Mouse (Mus musculus) layer of hippocampus, adult 18-20 months (tissue): ENCODE results near the gene Gm4340. TPM values are rescaled to one million over a fixed set of nuclear protein-coding genes. Genes with fewer than 3 reads are reported as not detected.
"Not testable (repeated sequence)": the region's sequence is repeated elsewhere in the genome, so short reads cannot be mapped to it uniquely, and the experiment has no call there.

Source experiments
- DNase-seq, 2 experiments: peaks; one replicate each; pipeline ENCODE4 v3.0.0; 2022; ENCODE audit warnings: low spot score in 2 of 2
- long read RNA-seq: library from polyadenylated mRNA; stranded (forward); transcript quantifications from one replicate; pipeline ENCODE4 v2.0.0, GENCODE M21; 2021
- total RNA-seq, 2 experiments: library from RNA; stranded (reverse); gene quantifications; 2 replicates each; pipeline ENCODE4 v1.2.3; 2021

The Gm4340 gene
- not detected for total RNA-seq
- long read RNA-seq: 0 reads

GRCm38 (mm10) chr10:104193742-104194141 is at the start of gene Gm4340:
TSS of gene Gm4340 (plus strand) at chr10:104194042.
- not testable (repeated sequence) for DNase-seq

GRCm38 (mm10) chr10:104151197-104151596 is 42.6 kb upstream of the Gm4340 start, which contains the start of gene Gm6763:
TSS of gene Gm6763 (plus strand) at chr10:104151497.
- DNase-seq: not testable (repeated sequence)

DNA sequence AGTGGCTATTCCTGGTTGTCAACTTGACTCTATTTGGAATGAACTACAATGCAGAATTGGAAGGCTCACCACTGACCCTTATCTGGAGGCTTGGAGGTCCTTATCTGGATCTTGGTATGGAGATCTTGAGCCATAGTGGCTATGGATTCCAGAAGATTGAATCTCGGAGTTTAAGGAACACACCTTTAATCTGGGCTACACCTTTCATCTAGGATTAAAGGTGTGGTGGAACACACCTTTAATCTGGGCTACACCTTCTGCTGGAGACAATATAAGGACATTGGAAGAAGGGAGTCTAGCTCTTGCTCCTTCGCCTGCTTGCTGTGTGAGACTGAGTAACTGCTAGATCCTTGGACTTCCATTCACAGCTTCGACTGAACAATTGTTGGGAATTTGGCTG is 34.1 kb upstream of the Gm4340 start, which contains the start of gene Gm8764:
Gene Gm8764 (plus strand): TSS at position 301 of the 400 bp plus-strand sequence.
- not testable (repeated sequence) for DNase-seq

GRCm38 (mm10) chr10:104168215-104168614 is 25.6 kb upstream of the Gm4340 start, which contains the start of gene Gm21304:
TSS of gene Gm21304 (plus strand) at chr10:104168515.
- not testable (repeated sequence) for DNase-seq

- DNase-seq: not testable (repeated sequence)
Measured at GRCm38 (mm10) chr10:104176724-104177123, 17.1 kb upstream of the Gm4340 start, which contains the start of gene Gm21312. TSS of gene Gm21312 (plus strand) at chr10:104177024.

DNA sequence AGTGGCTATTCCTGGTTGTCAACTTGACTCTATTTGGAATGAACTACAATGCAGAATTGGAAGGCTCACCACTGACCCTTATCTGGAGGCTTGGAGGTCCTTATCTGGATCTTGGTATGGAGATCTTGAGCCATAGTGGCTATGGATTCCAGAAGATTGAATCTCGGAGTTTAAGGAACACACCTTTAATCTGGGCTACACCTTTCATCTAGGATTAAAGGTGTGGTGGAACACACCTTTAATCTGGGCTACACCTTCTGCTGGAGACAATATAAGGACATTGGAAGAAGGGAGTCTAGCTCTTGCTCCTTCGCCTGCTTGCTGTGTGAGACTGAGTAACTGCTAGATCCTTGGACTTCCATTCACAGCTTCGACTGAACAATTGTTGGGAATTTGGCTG is 8.6 kb upstream of the Gm4340 start, which contains the start of gene Gm20765:
Gene Gm20765 (plus strand): TSS at position 301 of the 400 bp plus-strand sequence.
- DNase-seq: not testable (repeated sequence)

- DNase-seq: no peak
Measured at GRCm38 (mm10) chr10:104209655-104210054, 15.8 kb downstream of the Gm4340 start.

- DNase-seq: peak; percentile 2 to 4
Measured at GRCm38 (mm10) chr10:104210268-104210990, 16.6 kb downstream of the Gm4340 start.

- DNase-seq: no peak
Measured at GRCm38 (mm10) chr10:104214527-104214926, 20.7 kb downstream of the Gm4340 start.

DNA sequence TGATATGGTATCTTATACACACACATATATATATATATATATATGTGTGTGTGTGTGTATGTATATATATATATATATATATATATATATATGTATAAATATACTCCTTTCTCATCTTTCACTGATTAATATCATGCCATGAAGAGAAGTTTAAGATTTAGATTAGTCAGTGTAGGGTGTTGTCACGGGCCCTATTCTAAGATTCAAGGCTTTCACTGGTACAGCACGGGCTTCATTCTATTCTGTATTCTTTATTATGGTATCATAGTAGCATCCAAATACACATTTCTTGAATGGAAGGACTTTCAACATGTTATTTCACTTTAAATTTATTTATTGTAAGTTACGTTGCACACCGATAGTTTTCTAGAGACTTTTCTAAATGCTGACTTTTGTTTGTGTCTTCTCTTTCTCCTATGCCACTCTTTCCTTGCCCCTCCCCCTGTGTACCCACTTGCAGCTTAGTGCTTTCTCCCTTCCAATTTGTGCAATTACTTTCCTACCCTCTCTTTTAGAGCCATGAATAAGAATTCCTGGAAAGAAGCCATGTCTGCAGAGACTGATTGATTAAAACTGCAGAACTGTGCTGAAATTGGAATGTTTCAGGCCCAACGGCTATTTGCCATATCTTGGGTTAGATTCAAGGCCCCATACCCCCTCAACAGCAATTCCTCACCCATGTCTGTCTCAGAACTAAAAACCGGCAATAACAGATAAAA is 26.6 kb downstream of the Gm4340 start:
- no peak for DNase-seq

Other genes with a start within 250 kb of the Gm4340 start
- not detected for gene Gm21293, start 51.1 kb upstream of the Gm4340 start, total RNA-seq
- not detected for gene Gm6763, start 42.5 kb upstream of the Gm4340 start, total RNA-seq
- not detected for gene Gm8764, start 34.0 kb upstream of the Gm4340 start, total RNA-seq
- not detected for gene Gm21304, start 25.5 kb upstream of the Gm4340 start, total RNA-seq
- gene Gm21312, start 17.0 kb upstream of the Gm4340 start, total RNA-seq: not detected
- not detected for gene Gm20765, start 8.5 kb upstream of the Gm4340 start, total RNA-seq